ENCODE assay signal across 11 mouse cellular contexts in the genomic region with DNA sequence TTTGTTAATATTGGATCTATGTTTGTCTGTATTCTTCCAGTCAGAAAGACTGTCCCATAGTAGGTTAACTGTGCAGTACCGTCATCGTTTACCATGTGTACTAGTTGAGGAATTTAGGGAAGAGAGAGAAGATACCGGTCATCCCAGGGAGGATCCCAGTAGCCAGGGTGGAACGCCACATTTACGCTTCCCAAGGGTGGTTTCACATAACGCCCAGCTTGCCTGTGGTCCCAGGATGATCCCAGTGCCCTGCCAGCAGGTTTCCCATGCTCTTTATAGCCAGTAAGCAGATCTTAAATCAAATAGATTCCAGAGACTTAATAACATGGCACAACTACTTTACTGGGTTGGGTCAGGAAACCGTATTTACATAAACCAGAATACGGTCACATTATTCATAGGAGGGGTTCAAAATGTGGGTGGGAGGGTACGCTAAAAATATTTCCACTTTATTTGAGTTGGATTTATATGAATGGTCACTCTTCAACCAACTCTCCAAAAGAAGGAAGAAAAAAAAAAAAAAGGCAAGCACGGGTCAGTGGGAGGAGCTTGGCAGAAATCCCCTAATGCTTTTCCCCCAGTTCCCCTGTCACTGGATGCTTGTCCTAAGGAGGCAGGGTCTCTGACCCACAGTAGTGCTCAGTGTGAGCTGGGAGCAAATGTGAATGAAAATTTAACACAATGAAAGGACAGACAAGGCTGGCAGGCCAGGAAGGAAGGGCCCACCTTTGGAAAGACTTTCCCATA. TPM values are rescaled to one million over a fixed set of nuclear protein-coding genes. Genes with fewer than 3 reads are reported as not detected.
DNase-seq lines count a peak whose midpoint lies in the region; ATAC-seq and TF ChIP-seq lines count a peak whose summit lies in the region.
"Had no signal": no experiment of that assay in that cellular context is flagged by ENCODE, and none has a peak within 500 bp of the region (broad histone marks: within the 10 kb centered on the region; RNA-seq: fewer than 3 reads in every experiment).

No protein-coding gene starts in this region.

- TF ChIP-seq CTCF in layer of hippocampus, adult 2 months (conservative IDR thresholded peaks at IDR 0.05), result no peak

- H3K36me3 ChIP-seq in embryonic facial prominence, embryonic 14.5 days (ENCODE audit: control insufficient read depth, insufficient read depth, low read length), result 0 out of 2 replicates have a peak, but pooled peaks cover 3% of the 10 kb centered on the region
- no peaks in the 10 kb centered on the region for H3K36me3 ChIP-seq in hindbrain, embryonic 10.5 days
- H3K36me3 ChIP-seq: G1E; midbrain, embryonic 12.5 days had no signal

- H3K9me3 ChIP-seq in embryonic facial prominence, embryonic 14.5 days (ENCODE audit: control insufficient read depth, low read length), result no peaks in the 10 kb centered on the region
- H3K9me3 ChIP-seq in hindbrain, embryonic 10.5 days, result no peaks in the 10 kb centered on the region
- H3K9me3 ChIP-seq: G1E; midbrain, embryonic 12.5 days had no signal

- peak overlapping the region; percentile 26; the same call in 1 of the 2 replicates for H3K4me3 ChIP-seq in layer of hippocampus, adult 2 months
- peak overlapping the region; percentile 61 for H3K4me3 ChIP-seq in embryonic facial prominence, embryonic 14.5 days (ENCODE audit: low read depth, low read length)
- peak overlapping the region; percentile 16; the same call in 1 of the 2 replicates for H3K4me3 ChIP-seq in hindbrain, embryonic 10.5 days
- H3K4me3 ChIP-seq: midbrain, embryonic 12.5 days had no signal

- 52% methylated on average over 10 of the region's 10 CpGs for WGBS in embryonic facial prominence, embryonic 14.5 days
- 79% methylated on average over 10 of the region's 10 CpGs for WGBS in hindbrain, embryonic 10.5 days

- no peak for ATAC-seq in embryonic facial prominence, embryonic 14.5 days (ENCODE audit: low read depth)
- ATAC-seq: forebrain, embryonic 14.5 days had no signal

- H3K9ac ChIP-seq in embryonic facial prominence, embryonic 14.5 days (ENCODE audit: low read depth, low read length), result peak overlapping the region; percentile 44
- H3K9ac ChIP-seq: midbrain, embryonic 12.5 days had no signal

- H3K27me3 ChIP-seq in embryonic facial prominence, embryonic 14.5 days (replicated peaks; ENCODE audit: control insufficient read depth, insufficient read depth, low read length), result no peaks in the 10 kb centered on the region
- H3K27me3 ChIP-seq in hindbrain, embryonic 10.5 days (ENCODE audit: insufficient read depth, poor library complexity, severe bottlenecking), result 0 out of 2 replicates have a peak, but pooled peaks cover 5% of the 10 kb centered on the region
- H3K27me3 ChIP-seq: midbrain, embryonic 12.5 days had no signal

- peaks cover 32% of the 10 kb centered on the region for H3K4me1 ChIP-seq in embryonic facial prominence, embryonic 14.5 days (ENCODE audit: control insufficient read depth, insufficient read depth, low read length)
- peaks cover 15% of the 10 kb centered on the region for H3K4me1 ChIP-seq in hindbrain, embryonic 10.5 days (replicated peaks)

- peak overlapping the region; percentile 66 for H3K4me2 ChIP-seq in embryonic facial prominence, embryonic 14.5 days (ENCODE audit: low read depth, low read length)
- H3K4me2 ChIP-seq: midbrain, embryonic 12.5 days had no signal

- no peak for DNase-seq in layer of hippocampus, adult 2 months (ENCODE audit: low spot score in 2 of 2)
- no peak for DNase-seq in layer of hippocampus, postnatal 36 days
- DNase-seq in embryonic facial prominence, embryonic 14.5 days (ENCODE audit: low spot score), result peak; percentile 22
- no peak for DNase-seq in hindbrain, embryonic 10.5 days (ENCODE audit: low spot score)
- DNase-seq in lung, postnatal 4 days, result peak; percentile 24 to 26
- DNase-seq in layer of hippocampus, adult 9-11 months, result no peak
- no peak for DNase-seq in left cerebral cortex, adult 11 months (ENCODE audit: low spot score)
- DNase-seq in yolk sac, embryonic 10.5 days (ENCODE audit: low spot score), result no peak

- H3K27ac ChIP-seq in layer of hippocampus, adult 2 months, result no peak overlapping the region
- peak overlapping the region; percentile 41; the same call in 1 of the 2 replicates for H3K27ac ChIP-seq in embryonic facial prominence, embryonic 14.5 days (replicated peaks; ENCODE audit: low read depth, low read length)
- no peak overlapping the region for H3K27ac ChIP-seq in hindbrain, embryonic 10.5 days
- H3K27ac ChIP-seq: midbrain, embryonic 12.5 days had no signal

RNA-seq across cellular contexts. Expression of gene Lama4, which starts 3.2 kb away (rescaled TPM):
- 1 to 10 TPM; 3.6 to 3.9 TPM for total RNA-seq in layer of hippocampus, adult 2 months (2021)
- total RNA-seq in layer of hippocampus, postnatal 36 days (2021), result 1 to 10 TPM; 3.6 to 4.5 TPM
- 106 and 117 TPM in 2 replicates for polyA plus RNA-seq in embryonic facial prominence, embryonic 14.5 days (2014; fragmentation: Nextera tagmentation; extraction: Ambion mirVana)
- 15.0 and 17.5 TPM in 2 replicates for polyA plus RNA-seq in hindbrain, embryonic 10.5 days (2016; fragmentation: Nextera tagmentation; extraction: Ambion mirVana)
- polyA plus RNA-seq: G1E had no signal

Comparison
In these comparisons a context has a peak if more than half of its experiments do, and no peak if none do; other contexts are left out.
1. DNase-seq: peak in embryonic facial prominence, embryonic 14.5 days (single experiment) and lung, postnatal 4 days (2 of 2); none in layer of hippocampus, adult 2 months (0 of 2), layer of hippocampus, postnatal 36 days (0 of 2), hindbrain, embryonic 10.5 days (single experiment), layer of hippocampus, adult 9-11 months (single experiment), left cerebral cortex, adult 11 months (single experiment) and yolk sac, embryonic 10.5 days (single experiment).
2. Peak in every context shown above with its lines, with median percentiles within 50 percentile points of each other: H3K4me3 ChIP-seq.